Mouse (Mus musculus): ENCODE measurements at regions not wholly inside any gene's neighbourhood (a gene's known extent, or its start where the extent isn't known, plus 50 kb on each side); places are given as distances from the start of the nearest gene placed in this dataset.

DNA sequence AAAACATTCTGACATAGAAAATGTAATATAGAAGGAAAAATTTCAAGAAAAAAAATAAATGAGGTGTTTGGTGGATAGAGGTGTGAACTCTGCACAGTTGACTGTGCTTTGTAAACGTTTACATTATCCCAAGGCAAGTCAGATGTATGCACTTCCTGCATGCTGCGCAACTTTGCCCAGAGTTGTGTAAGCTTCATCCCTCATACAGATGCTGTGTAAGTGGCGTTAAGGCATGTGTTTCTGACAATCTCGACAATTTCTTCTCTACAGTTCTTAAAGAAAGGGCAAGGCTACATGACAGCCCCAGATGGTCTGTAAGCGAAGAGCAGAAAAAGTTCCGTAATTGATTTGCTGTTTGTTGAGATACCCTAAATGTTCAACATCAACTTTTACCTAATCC, 476.6 kb upstream of the Pitx2 start:
- H3K9me3 ChIP-seq (replicated peaks; ENCODE audit: low read length): peaks cover 31% of the 10 kb centered on the region
- H3K9ac ChIP-seq (ENCODE audit: insufficient read depth, low read depth): no peak overlapping the region
- H3K4me3 ChIP-seq (replicated peaks in 1 of 3; ENCODE audit: low read depth in 2 of 3, low read length in 2 of 3, poor library complexity in 1 of 3): no peak overlapping the region
- DNase-seq (ENCODE audit: extremely low read depth): no peak
- no peak for TF ChIP-seq BHLHE40 (IDR thresholded peaks at IDR 0.05; ENCODE audit: low read depth, low read length)
- TF ChIP-seq CHD2 (IDR thresholded peaks at IDR 0.05; ENCODE audit: low read length): no peak
- TF ChIP-seq ZNF384 (IDR thresholded peaks at IDR 0.05; ENCODE audit: low read depth, low read length): no peak
- no peak for TF ChIP-seq RCOR1 (conservative IDR thresholded peaks at IDR 0.05; ENCODE audit: low read depth, low read length)
- TF ChIP-seq NELFE (IDR thresholded peaks at IDR 0.05; ENCODE audit: low read depth, low read length): no peak
- no peak for TF ChIP-seq NRF1 (IDR thresholded peaks at IDR 0.05; ENCODE audit: low read depth, low read length)
- no peak for TF ChIP-seq ZKSCAN1 (IDR thresholded peaks at IDR 0.05; ENCODE audit: borderline replicate concordance, low read depth, low read length)
- no peak for TF ChIP-seq SIN3A (IDR thresholded peaks at IDR 0.05; ENCODE audit: low read length)
- no peak for TF ChIP-seq POLR2A (IDR thresholded peaks at IDR 0.05; ENCODE audit: low read depth, low read length)
- no peak for TF ChIP-seq TBP (conservative IDR thresholded peaks at IDR 0.05; ENCODE audit: low read depth, low read length)
- no peak for TF ChIP-seq MXI1 (IDR thresholded peaks at IDR 0.05; ENCODE audit: low read depth, low read length)
- no peak for TF ChIP-seq MAZ (IDR thresholded peaks at IDR 0.05; ENCODE audit: low read depth, low read length)
- no peak overlapping the region for H3K27ac ChIP-seq (ENCODE audit: insufficient read depth, low read depth)
- no peak overlapping the region for H3K4me2 ChIP-seq (ENCODE audit: insufficient read depth, low read depth, poor library complexity, severe bottlenecking)
- in situ Hi-C loops (cut with MboI; ENCODE audit: low pct_ligation_motif_present, low pct_unique_long_range_greater_than_20kb, low sequenced_read_pairs): no loop called here
- H3K79me2 ChIP-seq (replicated peaks; ENCODE audit: control insufficient read depth, extremely low read depth, insufficient read depth, poor library complexity, severe bottlenecking): no peaks in the 10 kb centered on the region
- dilution Hi-C loops (cut with MboI; ENCODE audit: extremely low pct_ligation_motif_present, extremely low pct_unique_long_range_greater_than_20kb, low sequenced_read_pairs): no loop called here
- no peaks in the 10 kb centered on the region for H3K27me3 ChIP-seq (replicated peaks)
- no peaks in the 10 kb centered on the region for H3K36me3 ChIP-seq (replicated peaks in 1 of 2; ENCODE audit: control insufficient read depth in 1 of 2, insufficient read depth in 1 of 2, low read length in 1 of 2)
- H3K4me1 ChIP-seq (ENCODE audit: control insufficient read depth in 1 of 2, insufficient read depth in 2 of 2): no peaks in the 10 kb centered on the region

DNA sequence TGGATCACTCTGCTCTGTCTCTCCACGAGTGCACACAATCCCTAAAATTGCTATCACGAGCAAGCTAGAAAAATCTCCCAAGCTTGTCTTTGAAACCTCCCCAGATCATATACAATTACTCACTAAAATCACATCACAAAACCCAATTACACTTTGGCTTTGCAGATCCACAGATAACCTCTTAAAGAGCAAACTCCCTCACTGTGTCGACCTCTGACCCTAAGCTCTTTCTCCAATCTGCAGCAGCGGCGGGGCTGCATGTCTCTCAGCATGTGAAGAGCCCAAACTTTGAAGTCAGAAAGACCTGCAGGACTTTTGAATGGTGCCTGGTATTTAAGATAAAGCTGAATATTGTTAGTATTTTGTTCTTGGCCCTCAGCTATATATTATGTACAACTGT, 479.4 kb upstream of the Pitx2 start:
- no peaks in the 10 kb centered on the region for H3K4me1 ChIP-seq (ENCODE audit: control insufficient read depth in 1 of 2, insufficient read depth in 2 of 2)
- peaks cover 32% of the 10 kb centered on the region for H3K9me3 ChIP-seq (replicated peaks; ENCODE audit: low read length)
- in situ Hi-C loops (cut with MboI; ENCODE audit: low pct_ligation_motif_present, low pct_unique_long_range_greater_than_20kb, low sequenced_read_pairs) (no loop called here), dilution Hi-C loops (cut with MboI; ENCODE audit: extremely low pct_ligation_motif_present, extremely low pct_unique_long_range_greater_than_20kb, low sequenced_read_pairs) (no loop called here)
- no peak for DNase-seq (ENCODE audit: extremely low read depth)
- H3K79me2 ChIP-seq (replicated peaks; ENCODE audit: control insufficient read depth, extremely low read depth, insufficient read depth, poor library complexity, severe bottlenecking): no peaks in the 10 kb centered on the region
- H3K9ac ChIP-seq (ENCODE audit: insufficient read depth, low read depth): no peak overlapping the region
- no peaks in the 10 kb centered on the region for H3K27me3 ChIP-seq (replicated peaks)
- no peak for TF ChIP-seq HCFC1 (IDR thresholded peaks at IDR 0.05; ENCODE audit: low read depth, low read length)
- no peak for TF ChIP-seq POLR2AphosphoS2 (IDR thresholded peaks at IDR 0.05; ENCODE audit: low read depth, low read length)
- no peak for TF ChIP-seq TCF12 (IDR thresholded peaks at IDR 0.05; ENCODE audit: low read depth, low read length)
- TF ChIP-seq CTCF (conservative IDR thresholded peaks at IDR 0.05 in 1 of 2, IDR thresholded peaks at IDR 0.05 in 1 of 2; ENCODE audit: low read depth in 2 of 2, low read length in 2 of 2): no peak
- no peak for TF ChIP-seq RAD21 (IDR thresholded peaks at IDR 0.05; ENCODE audit: low read depth, low read length)
- no peak for TF ChIP-seq E2F4 (IDR thresholded peaks at IDR 0.05; ENCODE audit: insufficient replicate concordance, low read depth, low read length)
- TF ChIP-seq MAFK (IDR thresholded peaks at IDR 0.05; ENCODE audit: insufficient replicate concordance, low read length): no peak
- TF ChIP-seq TBP (conservative IDR thresholded peaks at IDR 0.05; ENCODE audit: low read depth, low read length): no peak
- no peak for TF ChIP-seq IRF4 (IDR thresholded peaks at IDR 0.05; ENCODE audit: low read depth, low read length)
- no peak for TF ChIP-seq MYC (IDR thresholded peaks at IDR 0.05; ENCODE audit: low read depth, low read length)
- no peak for TF ChIP-seq KAT2A (IDR thresholded peaks at IDR 0.05; ENCODE audit: insufficient replicate concordance, low read length)
- no peak for TF ChIP-seq SMC3 (IDR thresholded peaks at IDR 0.05; ENCODE audit: low read depth, low read length)
- TF ChIP-seq JUND (conservative IDR thresholded peaks at IDR 0.05; ENCODE audit: low read depth, low read length): no peak
- TF ChIP-seq ZC3H11A (IDR thresholded peaks at IDR 0.05; ENCODE audit: low read depth, low read length): no peak
- TF ChIP-seq ELF1 (IDR thresholded peaks at IDR 0.05; ENCODE audit: low read depth, low read length): no peak
- H3K36me3 ChIP-seq (replicated peaks in 1 of 2; ENCODE audit: control insufficient read depth in 1 of 2, insufficient read depth in 1 of 2, low read length in 1 of 2): no peaks in the 10 kb centered on the region
- no peak overlapping the region for H3K4me3 ChIP-seq (replicated peaks in 1 of 3; ENCODE audit: low read depth in 2 of 3, low read length in 2 of 3, poor library complexity in 1 of 3)
- H3K4me2 ChIP-seq (ENCODE audit: insufficient read depth, low read depth, poor library complexity, severe bottlenecking): no peak overlapping the region
- H3K27ac ChIP-seq (ENCODE audit: insufficient read depth, low read depth): no peak overlapping the region
